Mouse (Mus musculus): ENCODE results near the gene Mustn1. TPM values are rescaled to one million over a fixed set of nuclear protein-coding genes. Genes with fewer than 3 reads are reported as not detected.
A peak's percentile ranks its signal among the peaks of the same experiment; 100 is the strongest.

Gene Mustn1
- polyA plus RNA-seq (2015; fragmentation: Nextera tagmentation; extraction: Ambion mirVana): 9.9 and 12.6 TPM in 2 replicates

DNA sequence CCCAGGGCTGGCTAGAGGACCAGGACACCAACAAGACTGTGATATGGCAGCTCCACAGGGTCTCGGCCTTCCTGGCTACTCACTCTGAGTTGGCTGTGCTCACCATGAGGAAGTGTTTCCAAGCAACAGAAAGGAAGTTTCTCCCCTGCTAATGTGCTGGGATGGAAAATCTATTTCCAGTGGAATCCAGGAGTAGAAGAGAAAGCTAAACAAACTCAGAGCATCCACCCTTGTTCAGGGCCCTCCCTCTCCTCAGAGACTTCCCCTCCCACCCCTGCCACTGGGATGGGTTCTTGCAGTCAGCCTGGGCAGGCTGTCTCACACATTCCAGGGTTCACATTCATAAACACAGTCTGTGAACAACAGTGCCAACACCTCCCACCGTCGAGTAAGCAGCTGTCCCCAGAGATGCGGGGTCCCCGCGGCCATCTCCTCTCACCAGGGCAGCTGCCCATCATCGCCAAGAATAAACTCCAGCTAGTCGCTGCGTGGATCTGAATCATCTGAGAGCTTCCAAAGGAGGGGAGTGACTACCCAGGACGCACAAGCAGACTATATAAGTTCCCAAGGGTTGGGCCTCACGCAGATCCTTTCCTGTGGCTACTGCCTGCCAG, at the start of gene Mustn1:
Mustn1 (plus strand) TSS at position 243 of the 614 bp plus-strand sequence.
- peak within 1 kb of the TSS; percentile 24; the same call in 1 of the 2 replicates for H3K9ac ChIP-seq (ENCODE audit: low read length)

GRCm38 (mm10) chr14:30837416-30837996, 41.5 kb upstream of the Mustn1 start:
- Histone ChIP-seq H3K4me1 (replicated peaks; ENCODE audit: control insufficient read depth, insufficient read depth, low read length) (no peaks in the 10 kb centered on the region), H3K9ac (ENCODE audit: low read length) (no peak overlapping the region), H3K27ac (ENCODE audit: low read length) (no peak overlapping the region), H3K27me3 (ENCODE audit: control insufficient read depth, insufficient read depth, low read depth, low read length) (no peaks in the 10 kb centered on the region), H3K4me3 (ENCODE audit: low read length) (no peak overlapping the region), H3K9me3 (ENCODE audit: control insufficient read depth, low read length) (no peaks in the 10 kb centered on the region), H3K36me3 (ENCODE audit: control insufficient read depth, insufficient read depth, low read length) (no peaks in the 10 kb centered on the region; the same call in 1 of the 2 replicates), H3K4me2 (ENCODE audit: low read depth, low read length) (no peak overlapping the region)
- WGBS: 81% methylated on average over 14 of the region's 14 CpGs
- ATAC-seq (ENCODE audit: low read depth): no peak

More for the DNA sequence above, at the start of gene Mustn1:
- H3K9me3 ChIP-seq (ENCODE audit: control insufficient read depth, low read length): no peaks in the 10 kb centered on the region
- H3K4me1 ChIP-seq (replicated peaks; ENCODE audit: control insufficient read depth, insufficient read depth, low read length): peaks cover 36% of the 10 kb centered on the region
- peak within 1 kb of the TSS; percentile 82 for H3K27ac ChIP-seq (ENCODE audit: low read length)
- no peaks in the 10 kb centered on the region for H3K27me3 ChIP-seq (ENCODE audit: control insufficient read depth, insufficient read depth, low read depth, low read length)
- ATAC-seq (ENCODE audit: low read depth): peak; percentile 74
- H3K4me2 ChIP-seq (ENCODE audit: low read depth, low read length): no peak within 1 kb of the TSS
- 0 out of 2 replicates have a peak, but pooled peaks cover 5% of the 10 kb centered on the region for H3K36me3 ChIP-seq (ENCODE audit: control insufficient read depth, insufficient read depth, low read length)
- H3K4me3 ChIP-seq (ENCODE audit: low read length): no peak within 1 kb of the TSS
- WGBS: 32% methylated on average over 11 of the region's 11 CpGs

DNA sequence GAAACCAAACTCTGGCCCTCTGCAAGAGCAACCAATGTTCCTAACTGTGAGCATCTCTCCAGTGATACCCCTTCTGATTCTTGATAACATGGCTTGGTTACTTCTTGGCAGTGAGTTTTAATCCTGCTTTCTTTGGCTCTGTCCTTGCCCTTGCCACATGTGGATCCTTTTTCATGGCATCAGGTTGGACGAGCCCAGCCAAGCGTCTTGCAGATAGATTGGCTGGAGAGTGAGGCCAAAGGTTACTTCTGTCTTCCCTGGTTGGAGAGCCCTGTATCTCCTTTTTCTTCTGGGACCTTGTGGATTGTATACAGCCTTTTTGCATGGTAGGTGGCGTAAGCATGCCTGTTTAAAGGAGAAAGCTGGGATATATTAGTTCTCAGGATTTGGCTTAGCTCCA, 35.3 kb upstream of the Mustn1 start:
- no peak overlapping the region for H3K4me2 ChIP-seq (ENCODE audit: low read depth, low read length)
- H3K9ac ChIP-seq (ENCODE audit: low read length): no peak overlapping the region
- H3K4me1 ChIP-seq (replicated peaks; ENCODE audit: control insufficient read depth, insufficient read depth, low read length): no peaks in the 10 kb centered on the region
- no peak for ATAC-seq (ENCODE audit: low read depth)
- H3K36me3 ChIP-seq (ENCODE audit: control insufficient read depth, insufficient read depth, low read length): 0 out of 2 replicates have a peak, but pooled peaks cover 3% of the 10 kb centered on the region
- no peak overlapping the region for H3K4me3 ChIP-seq (ENCODE audit: low read length)
- no peak overlapping the region for H3K27ac ChIP-seq (ENCODE audit: low read length)
- H3K27me3 ChIP-seq (ENCODE audit: control insufficient read depth, insufficient read depth, low read depth, low read length): no peaks in the 10 kb centered on the region
- H3K9me3 ChIP-seq (ENCODE audit: control insufficient read depth, low read length): no peaks in the 10 kb centered on the region
- WGBS: 82% methylated on average over 3 of the region's 3 CpGs

GRCm38 (mm10) chr14:30850504-30850903, 28.5 kb upstream of the Mustn1 start:
- WGBS: 92% methylated on average over 5 of the region's 5 CpGs
- H3K9ac ChIP-seq (ENCODE audit: low read length): no peak overlapping the region
- H3K27me3 ChIP-seq (ENCODE audit: control insufficient read depth, insufficient read depth, low read depth, low read length): no peaks in the 10 kb centered on the region
- H3K4me2 ChIP-seq (ENCODE audit: low read depth, low read length): no peak overlapping the region
- H3K4me1 ChIP-seq (replicated peaks; ENCODE audit: control insufficient read depth, insufficient read depth, low read length): no peaks in the 10 kb centered on the region
- no peak overlapping the region for H3K4me3 ChIP-seq (ENCODE audit: low read length)
- H3K36me3 ChIP-seq (ENCODE audit: control insufficient read depth, insufficient read depth, low read length): 0 out of 2 replicates have a peak, but pooled peaks cover 3% of the 10 kb centered on the region
- no peak for ATAC-seq (ENCODE audit: low read depth)
- H3K9me3 ChIP-seq (ENCODE audit: control insufficient read depth, low read length): no peaks in the 10 kb centered on the region
- H3K27ac ChIP-seq (ENCODE audit: low read length): no peak overlapping the region

GRCm38 (mm10) chr14:30852325-30852724, 26.7 kb upstream of the Mustn1 start:
- ATAC-seq (ENCODE audit: low read depth): no peak
- Histone ChIP-seq H3K27ac (ENCODE audit: low read length) (no peak overlapping the region), H3K9ac (ENCODE audit: low read length) (no peak overlapping the region), H3K27me3 (ENCODE audit: control insufficient read depth, insufficient read depth, low read depth, low read length) (no peaks in the 10 kb centered on the region), H3K4me2 (ENCODE audit: low read depth, low read length) (no peak overlapping the region), H3K36me3 (ENCODE audit: control insufficient read depth, insufficient read depth, low read length) (no peaks in the 10 kb centered on the region), H3K4me3 (ENCODE audit: low read length) (no peak overlapping the region), H3K4me1 (replicated peaks; ENCODE audit: control insufficient read depth, insufficient read depth, low read length) (no peaks in the 10 kb centered on the region), H3K9me3 (ENCODE audit: control insufficient read depth, low read length) (no peaks in the 10 kb centered on the region)
- WGBS: 87% methylated on average over 5 of the region's 5 CpGs

DNA sequence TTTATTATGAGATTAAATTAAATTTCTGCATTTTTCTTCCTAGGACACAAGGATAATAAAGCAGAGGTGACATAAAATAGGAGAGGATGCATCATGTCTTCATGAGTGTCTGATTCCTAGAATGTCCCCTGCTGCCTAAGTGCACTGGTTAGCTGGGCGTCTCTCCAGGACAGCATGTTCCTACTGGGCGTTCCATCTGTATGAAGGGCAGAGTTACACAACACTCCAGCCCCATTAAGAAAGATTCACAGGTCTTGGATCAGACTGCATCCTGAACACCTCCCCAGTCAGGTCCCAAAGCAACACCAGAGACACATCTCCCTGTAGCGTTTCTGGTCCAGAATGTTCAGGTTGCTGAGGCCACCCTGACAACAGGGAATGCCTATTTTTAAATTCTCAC, 23.7 kb upstream of the Mustn1 start:
- no peaks in the 10 kb centered on the region for H3K9me3 ChIP-seq (ENCODE audit: control insufficient read depth, low read length)
- no peak overlapping the region for H3K27ac ChIP-seq (ENCODE audit: low read length)
- H3K9ac ChIP-seq (ENCODE audit: low read length): no peak overlapping the region
- ATAC-seq (ENCODE audit: low read depth): no peak
- WGBS: 87% methylated on average over 3 of the region's 3 CpGs
- no peaks in the 10 kb centered on the region for H3K27me3 ChIP-seq (ENCODE audit: control insufficient read depth, insufficient read depth, low read depth, low read length)
- H3K4me1 ChIP-seq (replicated peaks; ENCODE audit: control insufficient read depth, insufficient read depth, low read length): no peaks in the 10 kb centered on the region
- no peaks in the 10 kb centered on the region for H3K36me3 ChIP-seq (ENCODE audit: control insufficient read depth, insufficient read depth, low read length)
- H3K4me3 ChIP-seq (ENCODE audit: low read length): no peak overlapping the region
- no peak overlapping the region for H3K4me2 ChIP-seq (ENCODE audit: low read depth, low read length)

DNA sequence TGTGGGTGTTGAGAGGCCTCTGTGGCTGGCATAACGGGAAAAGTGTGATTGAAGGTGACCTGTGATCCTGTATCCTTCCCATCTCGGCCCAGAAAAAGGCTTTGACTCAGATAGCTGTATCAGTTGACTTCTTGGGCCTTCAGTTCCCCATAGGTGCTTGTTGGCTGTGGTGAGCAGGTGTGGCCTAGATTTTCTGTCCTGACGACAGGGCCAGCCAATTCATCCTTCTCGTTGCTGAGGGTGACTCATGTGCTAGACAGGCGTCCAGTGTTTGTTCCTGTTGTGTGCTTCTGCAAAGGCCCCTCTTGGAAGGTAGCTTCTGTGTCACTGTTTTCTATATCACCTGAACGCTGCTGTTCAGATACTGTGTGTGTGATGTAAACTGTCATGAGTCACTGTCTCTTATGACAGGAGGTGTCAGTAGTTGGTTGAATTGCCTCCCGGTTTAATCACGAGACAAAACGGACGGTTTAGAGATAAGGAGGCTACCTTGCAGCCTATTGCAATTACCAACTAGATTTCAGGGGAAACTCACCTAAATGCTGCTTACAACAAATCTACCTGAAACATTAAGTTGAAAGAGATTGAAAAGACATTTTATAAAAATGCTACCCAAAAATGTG, 22.0 kb upstream of the Mustn1 start:
- H3K4me1 ChIP-seq (replicated peaks; ENCODE audit: control insufficient read depth, insufficient read depth, low read length): peaks cover 7% of the 10 kb centered on the region
- H3K4me3 ChIP-seq (ENCODE audit: low read length): no peak overlapping the region
- WGBS: 61% methylated on average over 10 of the region's 10 CpGs
- no peaks in the 10 kb centered on the region for H3K27me3 ChIP-seq (ENCODE audit: control insufficient read depth, insufficient read depth, low read depth, low read length)
- H3K9ac ChIP-seq (ENCODE audit: low read length): no peak overlapping the region
- ATAC-seq (ENCODE audit: low read depth): no peak
- H3K9me3 ChIP-seq (ENCODE audit: control insufficient read depth, low read length): no peaks in the 10 kb centered on the region
- no peaks in the 10 kb centered on the region for H3K36me3 ChIP-seq (ENCODE audit: control insufficient read depth, insufficient read depth, low read length)
- no peak overlapping the region for H3K4me2 ChIP-seq (ENCODE audit: low read depth, low read length)
- H3K27ac ChIP-seq (ENCODE audit: low read length): no peak overlapping the region

DNA sequence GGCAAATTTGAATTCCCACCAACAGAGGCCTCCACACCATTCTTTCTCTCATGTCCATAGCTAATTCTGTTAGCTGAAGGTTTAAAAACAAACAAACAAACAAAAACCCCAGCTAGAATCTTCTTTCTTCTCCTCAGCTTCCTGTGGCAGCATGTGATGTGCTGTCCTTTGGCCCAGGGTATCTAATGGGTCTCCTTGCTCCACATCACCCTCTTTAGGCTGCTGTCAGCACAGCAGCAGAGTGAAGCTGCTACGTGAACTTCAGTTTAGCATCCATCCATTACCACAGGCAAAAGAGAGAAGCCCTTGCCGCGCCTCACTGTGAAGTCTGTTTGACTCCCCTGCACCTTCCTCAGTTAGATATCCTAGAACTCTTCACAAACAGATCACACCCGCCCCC, 21.0 kb upstream of the Mustn1 start:
- 65% methylated on average over 4 of the region's 4 CpGs for WGBS
- Histone ChIP-seq H3K27ac (ENCODE audit: low read length) (no peak overlapping the region), H3K9ac (ENCODE audit: low read length) (no peak overlapping the region), H3K4me2 (ENCODE audit: low read depth, low read length) (no peak overlapping the region), H3K4me3 (ENCODE audit: low read length) (no peak overlapping the region), H3K36me3 (ENCODE audit: control insufficient read depth, insufficient read depth, low read length) (no peaks in the 10 kb centered on the region), H3K9me3 (ENCODE audit: control insufficient read depth, low read length) (no peaks in the 10 kb centered on the region), H3K27me3 (ENCODE audit: control insufficient read depth, insufficient read depth, low read depth, low read length) (no peaks in the 10 kb centered on the region), H3K4me1 (replicated peaks; ENCODE audit: control insufficient read depth, insufficient read depth, low read length) (peaks cover 12% of the 10 kb centered on the region)
- ATAC-seq (ENCODE audit: low read depth): no peak

GRCm38 (mm10) chr14:30861421-30862125, 17.4 kb upstream of the Mustn1 start:
- Histone ChIP-seq H3K27ac (ENCODE audit: low read length) (peak overlapping the region; percentile 37), H3K9ac (ENCODE audit: low read length) (peak overlapping the region; percentile 3; the same call in 1 of the 2 replicates)

More at GRCm38 (mm10) chr14:30861421-30862125, 17.4 kb upstream of the Mustn1 start:
- ATAC-seq (ENCODE audit: low read depth): peak; percentile 63
- WGBS: 19% methylated on average over 16 of the region's 16 CpGs
- H3K27me3 ChIP-seq (ENCODE audit: control insufficient read depth, insufficient read depth, low read depth, low read length): no peaks in the 10 kb centered on the region
- H3K4me1 ChIP-seq (replicated peaks; ENCODE audit: control insufficient read depth, insufficient read depth, low read length): peaks cover 12% of the 10 kb centered on the region
- H3K4me2 ChIP-seq (ENCODE audit: low read depth, low read length): peak overlapping the region; percentile 28
- no peaks in the 10 kb centered on the region for H3K9me3 ChIP-seq (ENCODE audit: control insufficient read depth, low read length)
- no peaks in the 10 kb centered on the region for H3K36me3 ChIP-seq (ENCODE audit: control insufficient read depth, insufficient read depth, low read length)
- no peak overlapping the region for H3K4me3 ChIP-seq (ENCODE audit: low read length)
